Mouse (Mus musculus): ENCODE results near the gene Capn11. TPM values are rescaled to one million over a fixed set of nuclear protein-coding genes. Genes with fewer than 3 reads are reported as not detected.
A peak's percentile ranks its signal among the peaks of the same experiment; 100 is the strongest.
"Not testable (repeated sequence)": the region's sequence is repeated elsewhere in the genome, so short reads cannot be mapped to it uniquely, and the experiment has no call there.

The Capn11 gene
- total RNA-seq, 4 experiments from 2014 or later = 0.15 to 0.51 (median 0.33) TPM

DNA sequence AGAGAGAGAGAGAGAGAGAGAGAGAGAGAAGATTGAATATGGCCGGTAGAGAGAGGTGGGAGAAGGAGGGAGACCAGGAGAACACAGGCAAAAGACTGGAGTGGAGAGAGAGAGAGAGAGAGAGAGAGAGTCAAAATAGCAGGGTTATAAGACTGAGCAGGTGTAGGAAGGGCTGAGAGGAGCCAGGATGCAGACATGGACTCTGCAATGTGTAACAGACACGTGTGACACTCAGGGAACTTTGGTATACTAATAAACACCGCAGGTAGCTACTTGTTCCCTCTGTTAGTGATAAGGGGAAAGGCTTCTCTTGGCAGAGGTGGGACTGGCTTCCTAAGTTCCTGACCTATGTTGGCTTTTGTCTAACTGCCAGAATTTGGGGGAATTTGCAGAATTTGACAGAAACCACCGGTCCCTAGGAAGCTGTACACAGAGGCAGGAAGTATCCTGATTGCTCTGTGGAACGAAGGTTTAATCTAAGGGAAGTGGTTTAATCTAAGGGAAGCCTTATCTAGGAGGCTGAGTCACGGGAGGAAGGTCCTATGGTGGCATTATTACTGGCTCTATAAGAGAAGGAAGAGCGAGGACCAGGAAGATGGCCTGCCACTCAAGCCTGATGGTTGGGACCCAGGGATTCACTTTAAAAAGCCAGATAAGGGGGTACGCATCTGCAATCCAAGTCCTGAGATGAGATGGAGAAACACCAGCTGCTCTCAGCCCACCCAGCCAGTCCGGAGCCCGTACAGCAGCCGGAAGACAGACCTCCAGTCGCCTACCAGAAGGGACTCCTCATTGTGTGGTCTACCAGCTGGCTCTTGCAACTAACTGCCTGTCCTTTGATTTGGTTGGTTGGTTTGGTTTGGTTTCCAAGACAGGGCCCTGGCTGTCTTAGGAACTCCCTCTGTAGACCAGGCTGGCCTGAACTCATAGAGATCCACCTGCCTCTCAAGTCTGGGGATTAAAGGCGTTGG, 30.0 kb downstream of the Capn11 start:
- no peak for DNase-seq (ENCODE audit: low spot score in 2 of 2)

DNA sequence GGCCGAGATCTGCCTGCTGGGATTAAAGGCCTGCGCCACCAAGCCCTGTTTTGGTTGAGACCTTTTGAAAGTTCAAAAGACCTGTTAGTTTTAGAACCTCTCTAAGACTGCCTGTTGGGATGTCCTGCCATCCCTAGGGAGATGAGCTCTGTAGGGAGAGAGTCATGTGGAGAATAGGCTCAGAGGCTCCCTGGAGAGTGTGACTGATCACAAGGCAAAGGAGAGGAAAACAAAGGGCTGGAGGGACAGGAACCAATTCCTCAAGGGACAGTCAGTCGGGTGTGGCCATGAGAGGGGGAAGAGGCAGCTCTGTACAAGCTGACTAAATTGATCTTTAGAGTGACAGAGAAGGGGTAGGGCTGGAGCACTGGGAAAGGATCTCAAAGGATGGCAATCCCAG, 31.0 kb downstream of the Capn11 start:
- DNase-seq (ENCODE audit: low spot score in 2 of 2) = no peak

DNA sequence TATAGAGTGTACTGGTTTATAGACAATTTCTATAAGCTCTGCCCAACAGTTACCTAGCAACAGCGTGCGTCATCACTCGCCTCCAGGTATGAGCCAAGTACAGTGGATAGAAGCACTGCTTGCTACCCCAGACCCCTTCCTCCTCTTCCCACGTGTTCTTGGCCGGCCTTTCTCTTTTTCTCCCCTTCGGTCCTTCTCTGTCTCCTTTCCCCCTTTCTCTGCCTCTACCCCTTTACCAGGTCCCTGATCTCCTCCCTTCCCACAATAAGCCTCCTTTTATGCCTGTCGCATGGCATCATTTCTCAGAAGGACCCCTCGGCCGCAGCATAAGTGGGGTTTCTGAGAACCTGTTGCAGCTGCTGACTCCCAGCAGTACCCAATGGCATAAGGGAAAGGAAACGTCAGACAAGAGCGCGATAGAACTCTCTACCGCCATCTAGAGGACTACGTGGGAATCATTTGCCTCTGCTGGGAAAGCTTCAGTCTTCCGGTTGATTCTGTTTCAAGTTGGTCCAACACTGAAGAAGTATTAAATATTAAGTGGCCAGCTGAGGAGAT, 32.5 kb downstream of the Capn11 start:
- peak; percentile 49 to 55 for DNase-seq (ENCODE audit: low spot score in 2 of 2)

- not testable (repeated sequence) for DNase-seq (ENCODE audit: low spot score in 2 of 2)
Measured at GRCm38 (mm10) chr17:45623425-45623824, 35.7 kb downstream of the Capn11 start.

DNA sequence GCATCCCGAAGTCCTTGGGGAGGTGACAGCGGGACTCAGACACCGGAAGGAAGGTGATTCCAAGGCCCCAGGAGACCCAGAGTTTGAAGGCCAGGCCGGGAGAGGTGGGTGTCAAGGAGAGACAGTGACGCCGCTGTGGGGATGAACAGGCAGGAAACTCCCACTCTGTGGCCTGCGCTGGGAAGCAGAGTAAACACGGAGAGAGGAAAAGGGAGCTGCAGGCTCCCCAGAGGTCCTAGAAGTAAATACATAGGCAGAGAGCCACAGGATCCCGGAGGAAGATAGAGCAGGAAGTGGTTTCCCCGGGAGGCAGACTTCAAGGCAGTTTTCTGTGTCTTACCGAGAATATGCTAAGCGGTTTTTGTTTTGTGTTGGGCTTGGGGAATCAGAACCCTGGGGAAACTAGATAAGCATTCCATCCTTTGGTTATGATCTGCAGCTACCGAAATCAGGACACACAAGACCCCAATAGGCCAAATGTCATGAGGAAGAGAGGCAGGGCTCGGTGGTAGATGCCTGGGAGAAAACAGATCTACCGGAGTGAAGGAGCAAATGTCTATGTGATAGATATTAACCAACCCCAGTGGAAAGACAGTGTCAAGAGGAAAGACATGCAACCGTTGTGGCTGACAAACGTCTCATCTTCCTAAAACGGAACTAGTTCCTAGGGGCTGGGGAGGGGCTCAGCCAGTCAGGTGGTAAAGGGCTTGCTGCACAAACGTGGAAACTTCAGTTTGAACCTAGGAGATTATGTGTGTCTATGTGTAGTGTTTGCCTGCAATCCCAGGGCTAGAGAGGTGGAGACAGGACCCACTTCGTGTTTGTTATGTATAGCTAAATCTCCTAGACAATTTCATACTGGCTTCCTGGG, 39.5 kb downstream of the Capn11 start:
- no peak for DNase-seq (ENCODE audit: low spot score in 2 of 2)

- no peak for DNase-seq (ENCODE audit: low spot score in 2 of 2)
Measured at GRCm38 (mm10) chr17:45618941-45619385, 40.2 kb downstream of the Capn11 start.

DNA sequence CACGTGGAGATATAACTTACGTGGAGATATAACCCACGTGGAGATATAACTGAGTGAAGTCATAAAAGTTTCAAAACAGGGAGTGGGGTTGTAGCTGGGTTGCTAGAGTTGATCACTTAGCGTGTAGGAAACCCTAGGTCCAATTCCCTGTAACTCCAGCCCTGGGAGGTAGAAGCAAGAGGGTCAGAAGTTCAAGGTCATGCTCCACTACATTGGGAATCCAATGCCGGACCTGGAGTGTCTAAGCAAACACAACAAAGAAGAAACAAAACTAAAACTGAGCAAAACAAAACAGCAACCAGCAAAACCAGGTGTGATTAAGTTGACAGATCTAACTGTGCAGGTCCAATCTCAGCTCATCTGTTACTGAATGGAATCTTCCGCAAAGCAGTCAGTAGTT, 41.5 kb downstream of the Capn11 start:
- no peak for DNase-seq (ENCODE audit: low spot score in 2 of 2)

DNA sequence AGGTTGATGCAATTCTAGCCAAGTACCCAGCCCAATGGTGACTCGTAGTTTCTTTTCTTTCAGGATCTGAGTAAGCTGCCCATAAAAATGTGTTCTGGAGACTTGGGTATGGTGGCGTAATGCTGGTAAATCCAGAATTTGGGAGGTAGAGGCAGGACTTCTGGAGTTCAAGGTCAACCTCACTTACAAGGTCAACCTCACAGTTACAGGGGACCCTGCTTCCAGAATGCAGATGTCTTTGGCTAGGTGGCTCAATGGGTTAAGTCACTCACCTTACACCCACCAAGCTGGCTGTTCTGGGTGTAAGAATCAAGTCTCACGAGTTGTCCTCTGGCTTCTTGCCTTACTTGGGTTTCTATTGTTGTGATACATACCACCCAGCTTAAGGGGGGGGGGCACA, 42.4 kb downstream of the Capn11 start:
- DNase-seq (ENCODE audit: low spot score in 2 of 2) = no peak

GRCm38 (mm10) chr17:45616046-45616650, 43.0 kb downstream of the Capn11 start:
- DNase-seq (ENCODE audit: low spot score in 2 of 2) = no peak

DNA sequence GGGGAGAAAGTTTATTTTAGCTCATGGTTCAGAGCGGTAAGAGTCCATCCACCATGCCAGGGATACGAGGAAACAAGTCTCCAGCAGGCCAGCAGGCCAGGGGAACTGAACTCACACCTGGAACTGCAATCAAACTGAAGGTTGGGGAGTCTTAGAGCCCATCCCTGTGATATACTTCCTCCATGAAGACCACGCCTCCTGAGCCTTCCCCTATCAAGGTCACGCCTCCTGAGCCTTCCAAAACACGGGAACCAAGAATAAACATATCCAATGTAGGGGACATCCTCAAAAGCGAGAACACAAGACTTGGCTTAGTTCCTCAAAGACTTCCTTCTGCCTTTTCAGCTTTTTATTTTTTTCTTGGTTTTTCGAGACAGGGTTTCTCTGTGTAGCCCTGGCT, 46.2 kb downstream of the Capn11 start:
- no peak for DNase-seq (ENCODE audit: low spot score in 2 of 2)

DNA sequence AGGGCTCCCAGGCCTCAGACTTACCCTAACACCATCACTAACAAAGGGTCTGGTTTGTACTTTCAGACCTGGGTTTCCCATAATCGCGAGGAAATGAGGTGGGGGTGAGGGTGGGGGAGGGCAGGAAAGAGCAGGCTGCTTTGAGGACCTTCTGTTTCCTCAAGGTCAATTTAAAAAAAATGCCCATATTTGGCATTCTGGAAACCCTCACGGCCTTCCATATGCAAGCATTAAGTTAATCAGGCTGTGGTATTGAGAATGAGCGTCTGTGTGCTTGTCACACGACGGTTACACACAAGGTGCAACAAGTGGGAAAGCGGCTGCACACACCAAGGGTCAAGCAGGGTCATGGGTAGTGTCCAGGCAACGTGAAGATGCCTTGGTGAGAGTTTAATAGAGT, 47.1 kb downstream of the Capn11 start:
- DNase-seq (ENCODE audit: low spot score in 2 of 2) = no peak

GRCm38 (mm10) chr17:45610144-45610866, 48.8 kb downstream of the Capn11 start:
- DNase-seq (ENCODE audit: low spot score in 2 of 2) = peak in 1 of 2 experiments; percentile 39

GRCm38 (mm10) chr17:45608396-45608795, 50.7 kb downstream of the Capn11 start:
- DNase-seq (ENCODE audit: low spot score in 2 of 2) = no peak

DNA sequence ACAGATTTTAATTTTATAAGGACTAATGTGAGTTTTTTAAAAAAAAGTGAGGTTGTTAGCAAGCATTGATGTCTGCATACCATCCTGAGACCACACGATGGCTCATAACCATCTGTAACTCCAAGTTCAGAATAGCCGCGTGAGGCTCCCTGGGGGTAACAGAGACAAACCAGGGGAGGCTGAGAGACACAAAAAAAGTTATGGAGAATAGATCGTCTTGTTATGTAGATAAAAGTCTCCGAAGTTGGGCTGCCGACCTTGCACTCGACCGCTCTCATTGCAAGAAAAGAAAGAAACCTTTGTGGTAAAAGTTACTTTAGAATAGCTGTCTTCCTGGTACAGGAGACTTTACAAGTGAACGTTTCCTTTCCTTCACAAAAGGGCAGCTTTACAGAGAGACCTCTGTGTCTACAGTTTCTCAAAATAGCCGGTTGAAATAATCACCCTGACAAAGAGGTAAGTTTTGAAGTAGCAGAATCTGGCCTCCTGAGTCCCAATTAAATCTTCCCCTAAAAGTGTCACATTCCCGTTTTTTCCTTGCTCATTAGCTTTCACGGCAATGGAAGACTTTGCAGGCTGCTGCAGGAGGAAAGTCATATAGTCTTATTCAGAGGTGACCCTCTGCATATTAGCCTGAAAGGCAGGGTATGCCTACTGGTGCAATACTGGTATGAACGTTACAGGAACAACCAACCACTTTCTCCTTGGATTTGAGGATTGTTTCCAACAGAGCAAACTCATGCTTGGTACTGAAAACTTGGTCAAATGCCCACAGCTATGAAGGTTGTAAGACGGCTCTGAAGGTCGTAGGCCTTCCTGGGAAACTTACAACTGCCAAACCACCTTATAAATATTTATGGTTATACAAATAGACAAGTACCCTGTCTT, 51.9 kb downstream of the Capn11 start:
- DNase-seq (ENCODE audit: low spot score in 2 of 2) = no peak

DNA sequence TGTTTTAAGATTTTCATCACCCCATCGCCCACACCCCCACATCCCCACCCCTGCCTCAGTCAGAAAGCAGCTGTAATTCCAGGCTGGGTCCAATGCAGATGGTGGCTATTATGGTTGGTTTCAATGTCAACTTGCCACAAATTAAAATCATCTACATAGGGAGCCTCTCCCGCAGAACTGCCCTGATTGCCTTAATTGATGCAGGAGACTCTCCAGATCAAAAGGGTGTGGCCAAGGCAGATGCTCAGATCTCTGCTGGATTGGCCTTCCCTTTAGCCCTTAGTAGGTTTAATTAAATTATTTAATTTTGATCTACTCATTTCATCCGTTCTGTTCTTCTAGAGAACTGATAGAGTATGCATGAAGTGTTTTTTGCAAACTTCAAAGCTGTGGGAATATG, 56.1 kb downstream of the Capn11 start:
- DNase-seq (ENCODE audit: low spot score in 2 of 2) = no peak

DNA sequence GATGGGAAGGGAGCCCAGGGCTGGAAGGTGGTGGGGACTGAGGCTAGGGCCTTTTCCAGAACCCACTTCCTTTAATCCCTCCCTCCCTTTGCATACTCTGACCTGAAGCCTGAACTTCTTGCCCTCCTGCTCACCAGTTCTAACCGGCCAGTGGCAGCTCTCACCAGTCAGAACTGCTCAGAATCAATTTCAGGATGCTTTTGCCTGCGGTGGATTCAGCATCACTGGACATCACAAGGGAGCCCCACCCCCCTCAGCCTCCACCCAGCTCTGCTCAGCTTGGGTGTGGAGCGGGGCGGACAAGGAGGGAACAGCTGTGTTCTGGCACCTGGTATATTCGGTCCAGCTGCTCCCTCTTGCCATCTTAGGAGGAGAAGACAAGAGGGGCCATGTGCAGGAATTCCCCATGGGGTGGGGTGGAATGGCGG, 57.2 kb downstream of the Capn11 start, which contains the start of gene Mymx:
Gene Mymx, minus strand, starts transcription at position 226 of the 428 bp plus-strand sequence.
- DNase-seq (ENCODE audit: low spot score in 2 of 2) = no peak

DNA sequence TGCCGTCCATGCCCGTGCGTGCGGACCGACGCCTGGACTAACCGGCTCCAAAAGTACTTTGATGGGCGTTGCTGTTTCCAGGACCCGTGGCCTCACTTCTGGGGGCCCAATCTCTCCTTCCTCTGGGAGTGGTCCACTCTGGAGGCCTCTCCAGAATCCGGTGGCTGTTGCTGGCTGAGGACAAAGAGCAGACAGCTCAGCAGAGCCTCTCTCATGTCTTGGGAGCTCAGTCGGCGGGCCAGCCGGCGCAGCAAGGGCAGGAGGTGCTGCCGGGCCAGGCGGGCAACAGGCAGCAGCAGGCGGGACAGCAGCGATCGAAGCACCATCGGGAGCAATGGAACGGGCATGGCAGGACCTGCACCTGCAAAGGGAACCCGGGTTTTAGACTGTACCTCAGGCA, 57.8 kb downstream of the Capn11 start:
- DNase-seq (ENCODE audit: low spot score in 2 of 2) = no peak

DNA sequence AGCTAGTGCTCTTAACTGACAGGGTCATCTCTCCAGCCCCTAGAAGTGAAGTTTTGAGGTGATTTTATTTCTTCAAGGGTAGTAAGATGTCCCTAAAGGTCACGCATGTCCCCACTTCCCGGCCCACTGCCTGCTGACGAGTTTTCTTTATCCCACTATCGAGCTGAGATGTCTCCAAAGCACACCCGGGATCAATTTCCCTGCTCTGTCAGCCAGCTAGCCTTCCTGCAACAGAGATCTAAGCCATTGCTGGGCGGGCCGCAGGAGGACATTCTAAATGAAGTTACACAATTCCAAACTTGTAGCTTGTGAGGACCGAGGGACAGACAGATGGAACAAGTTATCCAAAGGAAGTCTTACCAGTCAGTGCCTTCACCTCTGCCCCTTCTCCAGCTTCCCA, 58.9 kb downstream of the Capn11 start:
- DNase-seq (ENCODE audit: low spot score in 2 of 2) = no peak

GRCm38 (mm10) chr17:45599446-45600242, 59.5 kb downstream of the Capn11 start, which contains the start of gene Slc29a1:
Slc29a1 (minus strand) TSS chr17:45599606.
- DNase-seq (ENCODE audit: low spot score in 2 of 2) = peak; percentile 70 to 78

All from gastrocnemius, adult 8-10 months (tissue).